Mouse (Mus musculus) liver, embryonic 14.5 days (tissue): ENCODE measurements at regions not wholly inside any gene's neighbourhood (a gene's known extent, or its start where the extent isn't known, plus 50 kb on each side); places are given as distances from the start of the nearest gene placed in this dataset.

Experiments
- ATAC-seq: fragments of 200-750 bp; cut with Nextera tagmentation; 2 replicates; pipeline ENCODE4 v1.8.0; 2017; ENCODE audit warnings: moderate number of reproducible peaks, mild to moderate bottlenecking, moderate library complexity; ENCODE audit not compliant: insufficient read depth
- DNase-seq, 3 experiments: peaks; one replicate each; pipeline ENCODE4 v3.0.0-alpha.2; 2012 to 2013; ENCODE audit warnings: low read depth in 3 of 3, low spot score in 3 of 3
- H3K27ac ChIP-seq: fragments of 300-500 bp; sonication (generic); 2 replicates; pipeline ENCODE4 v1.5.1; 2014; ENCODE audit warnings: moderate library complexity, mild to moderate bottlenecking, control low read depth, inconsistent platforms
- H3K27me3 ChIP-seq: fragments of 300-500 bp; sonication (generic); 2 replicates; pipeline ENCODE4 v1.6.1; 2014; ENCODE audit warnings: mild to moderate bottlenecking, low read length, moderate library complexity; ENCODE audit not compliant: control insufficient read depth, insufficient read depth
- H3K36me3 ChIP-seq: fragments of 300-500 bp; sonication (generic); replicated peaks from 2 replicates; pipeline ENCODE4 v1.6.1; 2014; ENCODE audit warnings: low read depth; ENCODE audit not compliant: control insufficient read depth, insufficient read depth
- H3K4me1 ChIP-seq, 2 experiments: fragments of 200-500 bp in 1 of 2; fragments of 300-500 bp in 1 of 2; sonication (generic) in 1 of 2; replicated peaks; 2 replicates each; pipeline ENCODE4 v1.6.1; 2012 to 2014; ENCODE audit warnings: antibody characterized with exemption in 1 of 2, inconsistent platforms in 1 of 2, low read length in 1 of 2; ENCODE audit not compliant: control insufficient read depth in 2 of 2, insufficient read depth in 2 of 2
- H3K4me2 ChIP-seq: fragments of 300-500 bp; sonication (generic); 2 replicates; pipeline ENCODE4 v1.6.1; 2014; ENCODE audit warnings: low read depth, mild to moderate bottlenecking, control low read depth, moderate library complexity
- H3K4me3 ChIP-seq, 2 experiments: fragments of 200-500 bp in 1 of 2; fragments of 300-500 bp in 1 of 2; sonication (generic) in 1 of 2; 2 replicates each; pipeline ENCODE4 v1.5.1; 2012 to 2014; ENCODE audit warnings: low read depth in 2 of 2, low read length in 2 of 2, mild to moderate bottlenecking in 2 of 2, control low read depth in 1 of 2, inconsistent platforms in 1 of 2, moderate library complexity in 1 of 2; ENCODE audit not compliant: insufficient read depth in 1 of 2
- H3K9ac ChIP-seq: fragments of 300-500 bp; sonication (generic); replicated peaks from 2 replicates; pipeline ENCODE4 v1.6.1; 2014; ENCODE audit warnings: mild to moderate bottlenecking, control low read depth, moderate library complexity
- H3K9me3 ChIP-seq: fragments of 300-500 bp; sonication (generic); 2 replicates; pipeline ENCODE4 v1.6.1; 2016; ENCODE audit warnings: low read length, mixed read lengths; ENCODE audit not compliant: control insufficient read depth
- CTCF ChIP-seq: IDR thresholded peaks from 2 replicates; pipeline ENCODE4 v1.5.1; 2016; ENCODE audit warnings: antibody characterized with exemption, low read depth, control low read depth
- EP300 ChIP-seq: IDR thresholded peaks from 2 replicates; pipeline ENCODE4 v1.6.1; 2016; ENCODE audit warnings: antibody characterized with exemption, low read depth
- whole genome bisulfite sequencing: fragments of 180-500 bp; shearing (Covaris S2); extraction: QIAGEN DNeasy Blood & Tissue Kit; methylation state at CpG from one replicate; pipeline ENCODE4 v1.1.7; 2014; ENCODE audit not compliant: insufficient replicate concordance; 5-methylcytosine and 5-hydroxymethylcytosine counted together

DNA sequence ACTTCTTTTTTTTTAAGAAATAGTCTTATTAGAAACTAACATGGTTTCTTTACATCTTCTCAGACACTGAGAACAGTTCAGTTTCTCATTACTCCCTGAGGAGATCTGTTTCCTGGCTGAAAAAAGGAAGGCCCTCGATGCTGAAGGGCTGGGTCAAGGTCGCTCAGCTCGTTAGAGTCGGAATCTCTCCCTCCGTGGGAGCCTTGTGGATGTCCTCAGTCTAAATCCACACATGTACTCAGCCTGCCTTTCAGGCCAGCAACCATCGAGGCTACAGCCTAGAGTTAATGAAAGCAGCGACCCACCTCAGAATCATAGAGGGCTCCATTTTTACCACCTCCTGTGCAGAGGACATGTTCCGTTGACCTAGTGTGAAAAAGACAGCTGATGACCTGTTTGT is 190.2 kb upstream of the Hnrnpa3 start:
- 69% methylated on average over 8 of the region's 8 CpGs for WGBS
- H3K36me3 ChIP-seq: no peaks in the 10 kb centered on the region

DNA sequence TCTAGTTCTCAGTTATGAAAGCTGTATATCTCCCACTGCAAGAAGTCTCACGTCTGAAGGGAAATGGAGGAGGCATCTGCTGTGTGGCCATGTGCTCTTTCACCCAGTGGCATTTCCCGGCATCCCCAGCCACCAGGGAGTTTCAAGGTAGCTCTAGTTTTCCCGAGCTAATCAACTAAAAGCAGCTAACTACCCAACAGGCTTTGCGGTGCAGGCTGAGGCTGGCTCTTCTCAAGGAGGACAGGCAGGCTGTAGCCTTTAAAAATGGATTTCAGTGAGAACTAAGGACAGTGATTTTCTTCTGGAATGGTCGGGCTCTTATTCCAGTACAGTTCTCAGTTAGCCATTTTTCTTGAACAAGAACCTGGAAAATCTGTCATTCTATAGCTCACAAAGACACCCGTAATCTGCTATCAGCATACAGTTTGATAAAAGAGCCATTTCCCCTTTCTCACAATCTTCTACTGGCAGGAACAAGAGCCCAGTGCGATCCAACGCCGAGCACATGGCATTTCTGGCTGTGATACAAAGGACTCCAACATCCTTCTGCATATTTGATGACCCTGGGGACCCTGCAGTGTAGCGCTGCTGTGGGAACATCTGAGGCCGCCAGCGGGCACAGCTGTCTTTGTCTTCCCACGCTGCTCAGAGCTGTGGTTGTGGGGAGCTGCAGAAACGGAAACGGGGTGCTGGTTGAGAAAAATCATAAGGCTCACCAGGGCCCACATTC is 188.9 kb upstream of the Hnrnpa3 start:
- no peaks in the 10 kb centered on the region for H3K27me3 ChIP-seq
- H3K9ac ChIP-seq: no peak overlapping the region
- H3K4me3 ChIP-seq: no peak overlapping the region
- 14% methylated on average over 15 of the region's 15 CpGs for WGBS
- H3K9me3 ChIP-seq: no peaks in the 10 kb centered on the region
- H3K27ac ChIP-seq: no peak overlapping the region
- no peak for TF ChIP-seq EP300
- TF ChIP-seq CTCF: no peak
- H3K36me3 ChIP-seq: no peaks in the 10 kb centered on the region
- DNase-seq (no peak), ATAC-seq (peak; percentile 35; the same call in 1 of the 2 replicates)
- H3K4me1 ChIP-seq: peaks cover 0 to 7% of the 10 kb centered on the region in 2 experiments; a peak in 2 of 4 replicates
- peak overlapping the region; percentile 28 for H3K4me2 ChIP-seq

More for the DNA sequence above, 190.2 kb upstream of the Hnrnpa3 start:
- H3K4me1 ChIP-seq: peaks cover 0 to 7% of the 10 kb centered on the region in 2 experiments; a peak in 2 of 4 replicates
- H3K27ac ChIP-seq: no peak overlapping the region
- ATAC-seq: no peak
- H3K4me2 ChIP-seq: no peak overlapping the region
- H3K9ac ChIP-seq: no peak overlapping the region
- no peaks in the 10 kb centered on the region for H3K9me3 ChIP-seq
- H3K27me3 ChIP-seq: no peaks in the 10 kb centered on the region
- DNase-seq: no peak
- TF ChIP-seq CTCF: no peak
- no peak for TF ChIP-seq EP300
- no peak overlapping the region for H3K4me3 ChIP-seq

DNA sequence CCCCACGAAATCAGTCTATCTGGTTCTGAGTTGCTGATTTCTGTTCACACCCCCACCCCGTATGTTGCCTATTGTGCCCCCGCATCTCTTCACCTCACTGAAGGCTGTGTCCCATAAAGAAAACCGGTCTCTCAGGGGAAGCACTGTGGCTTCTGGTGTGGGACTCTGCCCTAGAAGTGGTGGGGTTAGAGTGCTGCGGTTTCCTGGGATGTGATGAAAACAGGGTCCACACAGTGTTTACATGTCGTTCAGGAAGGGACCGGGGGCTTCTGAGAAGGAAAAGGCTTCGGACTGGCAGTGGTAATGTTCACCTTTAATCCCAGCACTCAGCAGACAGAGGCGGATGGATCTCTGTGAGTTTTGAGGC is 188.4 kb upstream of the Hnrnpa3 start:
- Histone ChIP-seq H3K4me2 (peak overlapping the region; percentile 28), H3K4me3 (no peak overlapping the region), H3K36me3 (no peaks in the 10 kb centered on the region), H3K27ac (no peak overlapping the region), H3K9me3 (no peaks in the 10 kb centered on the region), H3K9ac (no peak overlapping the region), H3K27me3 (no peaks in the 10 kb centered on the region), H3K4me1 (peaks cover 0 to 7% of the 10 kb centered on the region in 2 experiments; a peak in 2 of 4 replicates)
- no peak for TF ChIP-seq EP300
- 27% methylated on average over 9 of the region's 9 CpGs for WGBS
- DNase-seq (no peak), ATAC-seq (no peak)

DNA sequence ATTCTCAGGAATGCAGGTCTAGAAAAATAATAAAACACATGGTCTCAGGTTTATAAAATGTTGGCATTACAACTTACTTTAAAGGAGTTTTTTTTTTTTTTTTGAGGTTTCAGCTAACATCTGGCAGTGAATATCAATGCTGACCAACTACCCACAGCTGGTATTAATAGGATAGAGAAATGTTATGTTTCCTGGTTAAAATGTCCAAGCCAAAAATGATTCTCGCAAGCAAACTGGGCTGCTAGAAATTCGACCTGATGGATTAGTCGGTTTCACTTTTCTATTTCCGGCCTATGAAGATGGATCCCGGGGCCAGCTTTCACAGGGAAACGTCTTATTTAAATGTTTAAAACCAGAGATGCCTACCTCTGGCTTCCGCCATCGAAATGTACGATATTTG is 186.6 kb upstream of the Hnrnpa3 start:
- Histone ChIP-seq H3K4me1 (peaks cover 0 to 7% of the 10 kb centered on the region in 2 experiments; a peak in 2 of 4 replicates), H3K9ac (no peak overlapping the region), H3K36me3 (no peaks in the 10 kb centered on the region), H3K27me3 (no peaks in the 10 kb centered on the region), H3K4me2 (no peak overlapping the region), H3K27ac (no peak overlapping the region), H3K9me3 (no peaks in the 10 kb centered on the region), H3K4me3 (no peak overlapping the region)
- ATAC-seq (no peak), DNase-seq (no peak)
- TF ChIP-seq EP300 (no peak), CTCF (no peak)
- WGBS: 71% methylated on average over 9 of the region's 9 CpGs

DNA sequence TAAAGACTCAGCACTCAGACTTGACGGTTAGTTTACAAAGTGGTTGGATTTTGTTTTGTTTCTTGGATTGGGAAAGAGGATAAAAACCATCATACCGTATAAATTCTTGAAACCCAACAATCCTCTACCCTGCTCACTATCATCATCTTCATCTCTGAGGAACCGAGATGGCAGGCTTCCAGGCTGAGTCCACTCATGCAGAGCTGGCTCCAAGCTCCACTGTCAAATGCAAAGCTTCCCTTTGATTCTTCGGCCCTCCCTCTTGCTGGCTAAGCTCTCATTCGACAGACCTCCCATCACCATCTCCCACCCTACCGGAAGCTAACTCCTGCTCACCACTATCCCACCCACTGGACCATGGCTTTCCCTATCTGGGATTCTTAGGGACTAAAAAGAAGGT is 184.6 kb upstream of the Hnrnpa3 start:
- Histone ChIP-seq H3K9ac (no peak overlapping the region), H3K36me3 (no peaks in the 10 kb centered on the region), H3K27me3 (no peaks in the 10 kb centered on the region), H3K27ac (no peak overlapping the region), H3K9me3 (no peaks in the 10 kb centered on the region), H3K4me3 (no peak overlapping the region), H3K4me2 (no peak overlapping the region), H3K4me1 (peaks cover 0 to 7% of the 10 kb centered on the region in 2 experiments; a peak in 2 of 4 replicates)
- DNase-seq: no peak
- WGBS: 52% methylated on average over 6 of the region's 6 CpGs
- no peak for ATAC-seq
- TF ChIP-seq CTCF (no peak), EP300 (no peak)
